In the genomic region with DNA sequence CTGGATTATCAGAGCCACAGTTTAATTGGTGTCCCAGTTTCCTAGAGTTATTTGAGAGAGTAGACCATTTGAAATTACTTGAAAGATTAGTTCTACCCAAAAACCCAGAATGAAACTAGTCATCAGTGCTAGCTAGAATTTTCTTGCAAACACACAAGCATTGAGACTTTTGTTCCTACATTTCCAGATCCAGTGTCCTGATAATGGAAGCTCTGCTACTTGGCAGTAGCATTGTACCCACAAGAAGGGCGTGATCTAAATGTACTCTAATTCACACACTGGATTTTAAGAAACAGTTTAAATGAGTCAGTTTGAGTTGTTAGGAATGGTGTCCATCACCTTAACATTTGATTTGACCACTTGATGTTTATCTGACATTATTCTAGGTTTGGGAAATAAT, we compare ENCODE assay signal across 34 mouse cellular contexts.
"Had no signal": no experiment of that assay in that cellular context is flagged by ENCODE, and none has a peak within 500 bp of the region (broad histone marks: within the 10 kb centered on the region; RNA-seq: fewer than 3 reads in every experiment).

No protein-coding gene starts in this region.

- H3K9me3 ChIP-seq: heart, embryonic 10.5 days; heart, embryonic 12.5 days; heart, embryonic 15.5 days; hindbrain, embryonic 10.5 days; hindbrain, embryonic 12.5 days; hindbrain, embryonic 13.5 days; hindbrain, embryonic 15.5 days; intestine, embryonic 15.5 days; kidney, embryonic 15.5 days had no signal

- H3K27ac ChIP-seq: heart, embryonic 10.5 days; heart, embryonic 13.5 days; heart, embryonic 15.5 days; hindbrain, embryonic 10.5 days; hindbrain, embryonic 12.5 days; hindbrain, embryonic 13.5 days; hindbrain, embryonic 14.5 days; hindbrain, embryonic 15.5 days; hindbrain, postnatal 0 days; intestine, embryonic 15.5 days; kidney, embryonic 15.5 days; kidney, postnatal 0 days; layer of hippocampus, adult 2 months had no signal

- ATAC-seq: hindbrain, embryonic 16.5 days; hindbrain, postnatal 0 days; inflammation-experienced regulatory T-cells, adult 6 months; intestine, embryonic 15.5 days; intestine, embryonic 16.5 days; intestine, postnatal 0 days had no signal

- H3K27me3 ChIP-seq: heart, embryonic 12.5 days; heart, embryonic 13.5 days; heart, embryonic 15.5 days; hindbrain, embryonic 12.5 days; hindbrain, embryonic 13.5 days; hindbrain, embryonic 15.5 days; intestine, embryonic 15.5 days; kidney, embryonic 15.5 days had no signal

- H3K4me1 ChIP-seq: heart, embryonic 10.5 days; heart, embryonic 12.5 days; heart, embryonic 13.5 days; hindbrain, embryonic 10.5 days; hindbrain, embryonic 12.5 days; hindbrain, embryonic 13.5 days; hindbrain, embryonic 15.5 days; intestine, embryonic 15.5 days; kidney, embryonic 15.5 days had no signal

- DNase-seq: heart, postnatal 10 days; heart, postnatal 14 days; heart, postnatal 4 days; kidney, adult 11 months; kidney, adult 18-20 months; kidney, adult 2 months; kidney, adult 8-10 months; kidney, adult 9 months; kidney, postnatal 10 days; kidney, postnatal 14 days; kidney, postnatal 25 days; kidney, postnatal 36 days; kidney, postnatal 4 days; layer of hippocampus, adult 9-11 months; layer of hippocampus, postnatal 36 days had no signal

- H3K4me2 ChIP-seq: heart, embryonic 11.5 days; heart, embryonic 12.5 days; heart, embryonic 13.5 days; heart, embryonic 15.5 days; hindbrain, embryonic 12.5 days; hindbrain, embryonic 13.5 days; hindbrain, embryonic 14.5 days; hindbrain, embryonic 15.5 days; intestine, embryonic 15.5 days; kidney, embryonic 15.5 days had no signal

- H3K4me3 ChIP-seq: heart, embryonic 10.5 days; heart, embryonic 12.5 days; heart, embryonic 13.5 days; heart, embryonic 15.5 days; hindbrain, embryonic 10.5 days; hindbrain, embryonic 12.5 days; hindbrain, embryonic 13.5 days; hindbrain, embryonic 15.5 days; intestine, embryonic 15.5 days; kidney, embryonic 15.5 days; layer of hippocampus, adult 2 months had no signal

- H3K9ac ChIP-seq: heart, embryonic 12.5 days; heart, embryonic 13.5 days; heart, embryonic 15.5 days; hindbrain, embryonic 12.5 days; hindbrain, embryonic 13.5 days; hindbrain, embryonic 14.5 days; hindbrain, embryonic 15.5 days; intestine, embryonic 15.5 days; kidney, embryonic 15.5 days had no signal
